Mouse (Mus musculus): ENCODE measurements at regions not wholly inside any gene's neighbourhood (a gene's known extent, or its start where the extent isn't known, plus 50 kb on each side); places are given as distances from the start of the nearest gene placed in this dataset.
A peak's percentile ranks its signal among the peaks of the same experiment; 100 is the strongest.

DNA sequence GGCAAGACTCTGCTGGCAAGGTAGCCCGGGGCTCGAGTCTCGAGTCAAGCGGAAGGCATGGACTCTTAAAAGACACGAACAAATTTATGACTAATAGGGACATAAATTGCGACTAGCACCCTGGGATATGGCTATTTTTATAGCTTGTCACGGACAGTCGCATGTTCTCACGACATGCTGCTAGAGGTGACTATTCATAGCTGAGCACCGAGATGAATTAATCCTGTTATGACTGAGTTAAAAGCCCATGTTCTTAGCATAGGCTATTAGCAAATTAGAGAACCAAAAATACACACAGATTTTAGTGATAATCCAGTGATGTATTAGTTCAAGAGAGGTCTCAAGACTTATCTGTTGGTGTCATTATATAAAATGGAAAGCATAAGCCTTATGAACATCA, 539.2 kb downstream of the Gm19410 start:
- DNase-seq: no peak

DNA sequence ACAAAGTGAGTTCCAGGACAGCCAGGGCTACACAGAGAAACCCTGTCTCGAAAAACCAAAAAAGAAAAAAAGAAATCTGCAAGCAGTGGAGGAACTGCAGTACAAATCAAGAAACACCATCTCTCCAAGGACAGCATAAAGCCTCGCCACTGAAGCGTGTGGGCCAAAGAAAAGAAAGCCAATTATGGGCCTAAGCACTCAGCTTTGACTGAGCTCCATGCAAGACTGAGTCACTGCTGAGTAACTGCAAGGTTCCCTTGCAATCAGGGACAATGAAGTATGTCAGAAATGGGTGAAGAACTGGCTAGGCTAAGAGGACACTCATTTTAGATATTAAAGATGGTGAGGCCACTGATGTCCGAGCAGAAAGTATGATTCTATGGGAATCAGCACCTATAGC, 540.7 kb downstream of the Gm19410 start:
- DNase-seq: no peak

GRCm38 (mm10) chr8:36307496-36307895, 541.9 kb downstream of the Gm19410 start:
- DNase-seq: no peak

GRCm38 (mm10) chr8:36308056-36308455, 542.5 kb downstream of the Gm19410 start:
- no peak for DNase-seq

DNA sequence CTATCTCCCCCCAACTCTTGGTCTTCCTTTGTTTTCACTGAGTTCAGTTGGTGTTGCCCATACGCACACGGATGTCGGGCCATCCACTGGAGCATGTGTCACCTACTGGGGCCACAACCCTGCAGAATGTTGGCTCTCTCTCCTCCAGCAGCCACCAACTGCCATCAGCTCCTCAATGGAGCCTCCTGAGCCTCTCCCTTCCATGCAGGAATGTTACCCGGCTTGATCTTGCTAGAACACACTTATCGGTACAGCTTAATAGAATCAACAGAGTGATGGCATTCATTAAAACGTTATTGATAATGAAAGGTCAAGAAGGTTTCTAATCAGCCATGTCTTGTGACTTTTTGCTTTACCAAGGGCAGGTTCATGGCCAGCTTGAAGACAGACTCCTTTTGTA, 543.7 kb downstream of the Gm19410 start:
- DNase-seq: no peak

- no peak for DNase-seq
These were observed 544.4 kb downstream of the Gm19410 start for GRCm38 (mm10) chr8:36309952-36310351.

DNA sequence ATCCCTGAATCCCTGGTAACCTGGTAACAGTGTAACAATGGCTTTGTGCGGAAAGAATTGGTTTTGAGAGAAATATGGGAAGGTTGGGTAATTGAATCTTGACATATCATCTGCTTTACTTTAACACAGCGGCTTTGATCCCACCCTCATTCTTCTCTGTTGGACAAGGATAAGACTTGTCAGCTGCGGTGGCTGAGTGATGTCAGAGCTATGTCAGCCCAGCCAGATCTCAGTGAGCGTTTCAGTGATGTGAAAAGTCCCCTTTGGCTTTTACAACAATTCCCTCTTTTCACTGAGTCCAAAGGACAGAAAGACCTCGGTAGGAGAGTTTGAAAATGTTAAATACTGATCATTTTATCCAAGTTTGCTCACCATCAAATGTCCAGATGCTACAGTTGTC, 546.1 kb downstream of the Gm19410 start:
- DNase-seq: no peak

DNA sequence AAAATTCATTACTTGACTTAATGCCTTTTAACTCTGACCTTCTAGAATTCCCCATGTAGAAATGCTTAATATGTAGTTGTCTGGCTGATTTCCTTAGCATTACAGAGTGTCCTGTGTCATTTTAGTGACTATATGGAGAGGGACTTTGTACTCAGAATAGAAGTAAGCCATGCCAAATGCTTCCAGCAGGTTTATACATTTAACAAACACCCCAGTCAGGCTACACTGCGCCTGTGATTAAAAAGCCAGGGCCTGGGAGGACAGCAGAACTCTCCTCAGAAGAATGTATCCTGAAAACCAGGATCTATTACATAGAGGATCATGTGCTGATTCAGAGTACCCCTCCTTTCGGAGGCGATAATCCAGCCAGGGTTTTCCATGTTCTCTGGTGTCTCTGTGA, 547.4 kb downstream of the Gm19410 start:
- DNase-seq: no peak

DNA sequence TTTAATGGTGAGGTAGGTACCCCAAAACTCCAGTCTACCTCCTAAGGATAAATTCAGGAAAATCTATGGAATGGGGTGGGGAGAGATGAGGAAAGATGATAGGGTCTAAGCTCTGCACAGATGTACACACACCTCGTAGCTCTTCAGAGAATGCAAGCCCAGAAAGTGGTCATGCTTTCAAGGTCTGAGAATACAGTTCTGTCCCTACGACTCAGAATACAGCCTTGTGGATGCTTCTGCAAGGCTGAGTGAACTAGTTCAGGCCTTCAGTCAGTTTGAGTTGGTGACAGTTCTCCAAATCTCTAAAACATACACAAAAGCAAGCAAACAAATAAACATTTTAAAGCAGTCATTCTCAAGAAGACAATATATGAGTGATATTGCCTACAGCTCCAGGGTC, 552.8 kb downstream of the Gm19410 start:
- DNase-seq: no peak

DNA sequence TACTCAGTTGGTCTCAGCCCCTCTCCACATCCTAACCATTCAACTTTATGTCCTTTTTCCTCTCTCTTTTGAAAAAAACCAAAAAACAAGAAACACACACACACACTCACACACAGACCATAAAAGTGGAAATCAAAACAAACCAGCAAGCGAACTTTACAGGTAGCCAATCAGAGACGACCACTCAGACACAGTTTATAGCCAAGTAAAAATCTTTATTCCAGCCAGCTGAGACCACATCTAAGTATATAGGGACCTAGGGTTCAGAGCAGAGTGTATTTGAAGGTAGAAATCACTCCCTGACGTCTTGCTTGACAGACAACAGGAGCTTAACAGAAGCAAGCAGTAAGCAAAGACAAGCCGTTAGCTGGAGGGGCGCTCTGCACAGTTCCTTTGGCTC, 553.3 kb downstream of the Gm19410 start:
- no peak for DNase-seq

- no peak for DNase-seq
These were observed 553.8 kb downstream of the Gm19410 start for GRCm38 (mm10) chr8:36319314-36319959.

- DNase-seq: no peak
These were observed 556.5 kb downstream of the Gm19410 start for GRCm38 (mm10) chr8:36322125-36322524.

- no peak for DNase-seq
These were observed 557.0 kb downstream of the Gm19410 start for GRCm38 (mm10) chr8:36322578-36322977.

DNA sequence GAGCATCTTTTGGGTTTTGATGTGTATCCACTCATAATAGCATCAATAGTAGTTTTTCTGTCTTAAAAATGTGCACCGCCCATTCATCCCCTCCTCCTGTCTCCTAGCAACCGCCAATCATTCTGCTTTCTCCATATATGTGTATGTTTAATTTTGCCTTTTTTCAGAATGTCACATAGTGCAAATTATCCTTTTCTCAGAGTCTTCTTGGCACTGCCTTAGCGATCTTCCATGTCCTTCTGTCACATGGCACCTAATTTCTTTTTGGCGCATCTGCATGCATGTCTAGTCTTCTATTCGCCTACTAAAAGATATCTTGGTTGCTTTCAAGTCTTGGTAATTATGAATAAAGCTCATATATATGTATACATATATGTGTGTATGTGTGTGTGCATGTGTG, 573.0 kb downstream of the Gm19410 start:
- no peak for DNase-seq

- DNase-seq: no peak
These were observed 573.9 kb downstream of the Gm19410 start for GRCm38 (mm10) chr8:36339449-36339848.

DNA sequence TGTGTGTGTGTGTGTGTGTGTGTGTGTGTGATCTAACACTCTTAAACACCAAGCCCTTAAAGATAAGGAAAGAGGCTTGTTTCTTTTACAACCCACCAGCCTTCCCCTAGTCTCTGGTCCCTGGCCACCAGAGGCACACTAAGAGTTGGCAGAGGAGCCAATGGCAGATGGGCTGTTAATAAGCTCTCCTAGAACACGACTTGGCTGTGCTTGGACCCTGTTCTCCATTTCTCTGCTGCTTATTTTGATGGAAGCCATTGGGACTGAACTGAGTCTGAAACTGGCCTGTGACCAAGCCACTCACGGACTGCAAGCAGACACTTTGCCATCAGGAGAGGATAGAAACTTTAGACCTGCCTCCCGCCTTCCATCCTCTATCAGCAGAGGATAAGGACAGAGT, 574.9 kb downstream of the Gm19410 start:
- DNase-seq: peak; percentile 10

DNA sequence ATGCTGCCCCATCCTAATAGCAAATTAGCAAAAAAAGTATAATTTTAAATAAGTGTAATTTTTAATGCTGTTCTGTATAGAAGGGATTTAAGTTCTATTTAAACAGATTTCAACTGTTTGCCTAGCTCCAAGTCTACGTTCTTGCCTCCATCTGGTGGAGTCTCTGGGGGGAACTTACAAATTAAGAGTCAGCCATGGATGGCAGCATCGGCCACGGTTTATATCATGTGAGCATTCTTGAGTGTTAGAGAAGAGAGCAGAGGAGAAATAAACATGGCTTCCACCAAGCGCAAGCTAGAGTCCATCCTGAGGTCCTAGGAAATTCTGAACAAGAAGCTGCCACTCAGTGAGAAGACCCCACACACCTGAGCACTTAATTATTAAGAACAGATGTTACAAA, 576.4 kb downstream of the Gm19410 start:
- no peak for DNase-seq

DNA sequence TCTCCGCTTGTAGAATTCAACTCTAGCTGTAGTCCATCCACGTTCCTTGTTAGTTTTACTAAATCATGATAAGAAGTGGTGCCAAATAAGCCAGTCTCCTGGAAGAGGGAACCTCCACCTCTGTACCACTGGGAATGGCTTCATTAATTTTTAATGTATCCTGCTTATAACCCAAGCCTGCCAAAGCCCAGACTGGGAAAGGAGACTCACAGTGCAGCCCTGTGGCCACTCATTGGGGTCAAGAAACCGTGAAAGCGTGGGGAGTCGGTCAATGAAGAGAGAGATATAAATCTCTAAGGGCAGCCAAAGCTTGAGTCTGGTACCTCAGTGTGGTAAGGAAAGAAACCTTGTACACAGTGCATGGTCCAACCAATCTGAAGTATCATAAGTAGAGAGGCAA, 577.1 kb downstream of the Gm19410 start:
- DNase-seq: no peak

GRCm38 (mm10) chr8:36346682-36347324, 581.2 kb downstream of the Gm19410 start:
- DNase-seq: peak; percentile 92

- DNase-seq: no peak
These were observed 582.5 kb downstream of the Gm19410 start for GRCm38 (mm10) chr8:36348067-36348466.

GRCm38 (mm10) chr8:36354926-36355325, 589.3 kb downstream of the Gm19410 start:
- peak; percentile 16 for DNase-seq

DNA sequence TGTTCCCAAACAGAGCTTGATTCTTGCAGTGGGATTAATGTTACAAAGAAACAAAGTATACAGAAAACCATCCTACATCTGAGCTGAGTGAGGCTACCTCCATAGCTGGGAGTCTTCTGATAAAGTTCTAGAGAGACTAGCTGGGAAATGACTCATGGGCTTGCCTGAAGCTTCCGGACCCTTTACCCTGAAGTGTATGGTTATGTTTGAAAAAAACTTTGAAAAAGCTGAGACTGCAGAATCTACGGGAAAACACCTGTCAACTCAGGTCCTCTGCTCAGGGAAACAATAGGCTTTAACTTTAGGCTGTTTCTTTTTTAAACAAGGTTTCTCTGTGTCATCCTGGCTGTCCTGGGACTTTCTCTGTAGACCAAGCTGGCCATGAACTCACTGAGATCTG, 593.4 kb downstream of the Gm19410 start:
- DNase-seq: no peak

DNA sequence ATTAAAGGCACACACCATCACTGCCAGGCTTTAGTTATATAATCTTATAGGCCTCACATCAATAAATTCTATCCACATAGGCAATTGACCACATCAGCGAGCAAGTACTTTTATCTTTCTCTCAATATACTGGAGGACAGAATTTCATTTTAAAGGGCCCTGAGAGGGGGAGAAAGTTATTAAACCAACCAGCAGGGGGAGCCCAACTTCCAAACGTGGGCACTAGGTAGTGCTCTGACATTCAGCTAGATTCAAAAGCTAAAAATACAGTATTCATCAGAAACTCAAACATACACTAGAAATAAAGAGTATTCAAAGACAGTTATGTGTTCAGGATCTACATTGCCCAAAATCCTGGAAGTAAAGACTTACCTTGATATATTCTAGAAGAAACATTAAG, 595.7 kb downstream of the Gm19410 start:
- DNase-seq: peak; percentile 83

DNA sequence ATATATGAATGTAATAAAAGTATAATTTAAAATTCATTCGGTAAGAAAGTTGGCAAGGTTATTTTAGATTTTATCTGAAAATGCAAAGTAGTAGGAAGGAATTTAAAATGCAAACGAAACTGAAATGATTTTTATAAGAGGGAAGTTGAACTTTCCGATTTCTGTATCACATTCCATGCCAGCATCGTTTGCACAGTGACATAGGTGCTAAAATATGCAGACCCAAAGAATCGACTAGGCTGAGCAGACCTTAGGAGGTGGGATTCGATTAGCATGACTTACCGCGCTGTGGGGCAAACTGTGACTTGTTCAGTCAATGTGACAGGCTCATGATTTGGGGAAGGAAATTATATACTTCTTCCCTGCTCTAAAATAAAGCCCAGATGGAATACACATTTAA, 596.2 kb downstream of the Gm19410 start:
- no peak for DNase-seq

- DNase-seq: peak; percentile 15
These were observed 597.7 kb downstream of the Gm19410 start for GRCm38 (mm10) chr8:36363291-36363690.

Measured in lung, postnatal 10 days (tissue).